Mouse (Mus musculus): ENCODE measurements at regions not wholly inside any gene's neighbourhood (a gene's known extent, or its start where the extent isn't known, plus 50 kb on each side); places are given as distances from the start of the nearest gene placed in this dataset.

DNA sequence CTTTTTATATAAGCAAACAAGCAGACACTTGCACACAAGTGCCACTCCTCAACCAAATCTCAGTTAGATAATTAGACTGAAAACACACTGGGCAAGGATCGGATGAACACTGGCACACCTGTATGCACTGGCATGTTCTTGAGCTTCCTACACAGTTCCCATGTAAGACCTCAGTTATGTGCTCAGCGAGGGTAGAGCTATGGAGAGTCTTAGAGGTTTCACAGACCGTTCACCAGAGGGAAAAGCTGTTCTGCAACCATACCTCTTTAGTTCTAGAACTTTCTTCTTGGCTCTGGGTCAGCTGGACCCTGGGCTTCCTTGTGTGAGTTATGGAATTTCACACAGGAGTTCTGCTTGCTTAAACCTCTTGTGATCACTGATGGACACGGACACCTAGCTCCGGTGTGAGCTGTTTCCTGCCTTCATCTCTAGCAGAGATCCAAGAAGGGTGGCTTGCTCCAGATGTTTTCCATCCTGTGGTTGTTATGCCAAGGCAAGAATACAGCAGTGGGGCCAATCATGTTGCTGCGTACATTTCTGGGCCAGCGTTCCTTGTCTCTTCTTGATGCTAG is 88.8 kb downstream of the Aldh8a1 start:
- peaks cover 7% of the 10 kb centered on the region for H3K4me1 ChIP-seq
- H3K27ac ChIP-seq (replicated peaks), result no peak overlapping the region
- peaks cover 45% of the 10 kb centered on the region for H3K27me3 ChIP-seq (ENCODE audit: low read depth, poor library complexity, severe bottlenecking)
- H3K9me3 ChIP-seq (replicated peaks), result no peaks in the 10 kb centered on the region
- no peak for DNase-seq (ENCODE audit: low spot score)
- H3K36me3 ChIP-seq, result no peaks in the 10 kb centered on the region
- 69% methylated on average over 7 of the region's 7 CpGs for WGBS
- H3K4me3 ChIP-seq, result no peak overlapping the region

DNA sequence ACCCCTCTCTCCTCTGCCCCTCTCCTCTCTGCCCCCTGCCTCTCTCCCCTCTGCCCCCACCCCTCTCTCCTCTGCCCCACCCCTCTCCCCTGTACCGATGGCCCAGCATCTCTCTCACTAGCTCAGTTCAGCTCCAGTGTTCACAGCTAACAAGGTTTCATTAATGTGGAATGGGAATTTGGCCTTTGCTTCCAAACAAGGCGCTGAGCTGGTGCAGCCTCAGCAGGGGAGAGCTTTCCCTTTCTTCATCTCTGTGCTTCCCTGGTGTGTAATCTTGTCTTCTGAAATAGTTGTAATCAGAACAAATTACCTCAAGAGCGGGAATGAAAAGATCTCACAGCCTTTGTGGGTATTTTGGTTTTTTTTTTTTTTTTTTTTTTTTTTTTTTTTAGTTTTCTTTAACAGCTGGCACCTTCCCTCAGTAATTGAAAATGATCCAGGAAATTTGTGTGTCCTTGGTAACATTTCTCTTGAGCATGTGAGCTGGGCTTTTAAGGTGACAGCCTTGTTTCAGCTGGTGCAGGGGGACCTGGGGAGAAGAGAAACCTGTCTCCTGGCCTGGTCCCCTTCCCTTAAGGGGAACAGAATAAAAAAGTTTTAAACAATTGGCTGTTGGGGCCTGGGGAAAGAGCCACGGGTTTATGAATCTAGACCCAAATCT is 90.5 kb downstream of the Aldh8a1 start:
- Histone ChIP-seq H3K27me3 (ENCODE audit: low read depth, poor library complexity, severe bottlenecking) (peaks cover 46% of the 10 kb centered on the region), H3K27ac (replicated peaks) (no peak overlapping the region)

DNA sequence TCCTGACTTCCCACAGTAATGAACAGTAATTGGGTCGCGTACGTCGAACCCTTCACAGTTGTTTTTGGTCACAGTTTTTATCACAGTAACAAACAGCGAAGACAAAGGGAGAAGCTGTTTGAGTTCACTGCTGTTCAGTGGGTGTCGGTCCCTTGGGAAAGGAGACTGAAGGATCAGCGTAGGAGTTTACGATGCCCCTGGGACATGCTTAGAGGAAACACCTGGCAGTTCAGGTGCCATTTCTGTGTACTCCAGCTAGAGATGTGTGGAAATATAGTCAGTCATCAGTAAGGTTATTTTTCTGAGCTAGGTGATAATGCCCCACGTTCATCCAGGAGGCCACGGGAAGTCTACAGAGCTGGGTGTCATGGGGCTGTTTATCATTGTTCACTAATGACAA is 91.3 kb downstream of the Aldh8a1 start:
- DNase-seq (ENCODE audit: low spot score), result no peak
- 82% methylated on average over 10 of the region's 10 CpGs for WGBS
- Histone ChIP-seq H3K4me3 (no peak overlapping the region), H3K4me1 (peaks cover 7% of the 10 kb centered on the region), H3K36me3 (no peaks in the 10 kb centered on the region), H3K27ac (replicated peaks) (no peak overlapping the region), H3K9me3 (replicated peaks) (no peaks in the 10 kb centered on the region), H3K27me3 (ENCODE audit: low read depth, poor library complexity, severe bottlenecking) (peaks cover 46% of the 10 kb centered on the region)

More for the DNA sequence above, 90.5 kb downstream of the Aldh8a1 start:
- 8% methylated on average over 4 of the region's 4 CpGs for WGBS
- peaks cover 7% of the 10 kb centered on the region for H3K4me1 ChIP-seq
- no peaks in the 10 kb centered on the region for H3K9me3 ChIP-seq (replicated peaks)
- H3K4me3 ChIP-seq, result no peak overlapping the region
- DNase-seq (ENCODE audit: low spot score), result peak; percentile 23
- no peaks in the 10 kb centered on the region for H3K36me3 ChIP-seq

DNA sequence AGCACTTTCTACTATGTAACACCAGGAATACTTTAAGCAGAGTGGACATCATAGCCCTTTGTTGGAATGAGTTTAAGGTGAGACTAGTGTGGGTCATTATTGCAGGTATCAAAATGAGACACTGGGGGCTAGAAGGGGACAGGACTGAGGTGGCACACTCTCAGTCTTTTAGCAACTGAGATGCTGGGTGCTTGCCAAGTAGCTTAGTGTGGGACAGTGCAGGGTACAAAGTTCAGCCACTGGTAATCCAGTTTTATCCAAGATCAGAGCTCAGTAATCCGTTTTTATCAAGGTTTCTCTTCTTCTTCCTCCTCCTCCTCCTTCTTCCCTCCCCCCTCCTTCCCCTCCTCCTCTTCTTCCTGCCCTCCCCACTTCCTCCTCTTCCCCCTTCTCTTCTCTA is 92.9 kb downstream of the Aldh8a1 start:
- no peak overlapping the region for H3K27ac ChIP-seq (replicated peaks)
- H3K4me1 ChIP-seq, result peaks cover 7% of the 10 kb centered on the region
- H3K36me3 ChIP-seq, result no peaks in the 10 kb centered on the region
- peaks cover 36% of the 10 kb centered on the region for H3K27me3 ChIP-seq (ENCODE audit: low read depth, poor library complexity, severe bottlenecking)
- no peak for DNase-seq (ENCODE audit: low spot score)
- H3K4me3 ChIP-seq, result no peak overlapping the region
- H3K9me3 ChIP-seq (replicated peaks), result no peaks in the 10 kb centered on the region
- WGBS, result 25% methylated on average over 1 of the region's 1 CpGs

DNA sequence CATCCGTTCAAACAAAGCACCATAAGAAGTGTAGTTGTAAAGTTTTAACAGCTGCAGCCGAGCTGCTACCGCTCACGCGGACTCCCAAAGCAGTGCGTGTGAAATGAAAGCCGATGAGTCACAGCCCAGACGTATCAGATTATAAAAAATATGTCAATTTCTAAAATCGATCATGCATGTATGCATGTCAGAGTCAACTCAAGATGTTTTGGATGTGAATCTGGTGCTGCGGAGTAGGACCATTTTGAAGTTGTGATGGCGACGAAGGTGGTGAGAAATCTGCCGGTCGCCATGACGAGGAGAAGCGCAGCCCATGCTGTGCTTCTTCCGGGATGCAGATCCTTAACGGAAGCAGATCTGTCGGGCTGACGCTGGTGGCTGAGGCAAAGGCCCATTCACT is 93.5 kb downstream of the Aldh8a1 start:
- Histone ChIP-seq H3K4me3 (no peak overlapping the region), H3K27ac (replicated peaks) (no peak overlapping the region), H3K9me3 (replicated peaks) (no peaks in the 10 kb centered on the region), H3K36me3 (no peaks in the 10 kb centered on the region), H3K27me3 (ENCODE audit: low read depth, poor library complexity, severe bottlenecking) (peaks cover 36% of the 10 kb centered on the region), H3K4me1 (peaks cover 7% of the 10 kb centered on the region)
- WGBS, result 86% methylated on average over 20 of the region's 20 CpGs
- no peak for DNase-seq (ENCODE audit: low spot score)

DNA sequence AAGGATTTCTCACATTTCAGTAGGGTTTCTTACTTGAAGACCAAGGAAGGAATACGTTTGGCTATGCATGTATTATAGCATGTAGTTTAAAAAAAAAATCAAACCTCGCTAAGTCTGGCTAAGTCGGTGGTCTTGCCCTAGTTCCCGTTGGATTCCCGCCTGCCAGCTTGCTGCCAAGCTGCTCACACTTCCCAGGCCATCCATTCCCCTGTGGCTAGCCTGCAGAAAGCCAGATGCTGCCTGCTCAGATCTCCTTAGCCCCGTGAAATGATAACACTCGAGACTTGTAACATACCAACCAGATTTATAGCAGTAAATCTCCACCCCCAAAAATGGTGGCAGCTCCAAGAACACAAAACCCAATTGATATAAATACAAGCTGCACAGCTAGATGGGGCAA is 97.2 kb downstream of the Aldh8a1 start:
- WGBS, result 85% methylated on average over 7 of the region's 7 CpGs
- H3K27me3 ChIP-seq (ENCODE audit: low read depth, poor library complexity, severe bottlenecking), result peaks cover 16% of the 10 kb centered on the region
- H3K4me3 ChIP-seq, result no peak overlapping the region
- no peak for DNase-seq (ENCODE audit: low spot score)
- no peaks in the 10 kb centered on the region for H3K4me1 ChIP-seq
- H3K9me3 ChIP-seq (replicated peaks), result no peaks in the 10 kb centered on the region
- H3K36me3 ChIP-seq, result no peaks in the 10 kb centered on the region
- no peak overlapping the region for H3K27ac ChIP-seq (replicated peaks)

DNA sequence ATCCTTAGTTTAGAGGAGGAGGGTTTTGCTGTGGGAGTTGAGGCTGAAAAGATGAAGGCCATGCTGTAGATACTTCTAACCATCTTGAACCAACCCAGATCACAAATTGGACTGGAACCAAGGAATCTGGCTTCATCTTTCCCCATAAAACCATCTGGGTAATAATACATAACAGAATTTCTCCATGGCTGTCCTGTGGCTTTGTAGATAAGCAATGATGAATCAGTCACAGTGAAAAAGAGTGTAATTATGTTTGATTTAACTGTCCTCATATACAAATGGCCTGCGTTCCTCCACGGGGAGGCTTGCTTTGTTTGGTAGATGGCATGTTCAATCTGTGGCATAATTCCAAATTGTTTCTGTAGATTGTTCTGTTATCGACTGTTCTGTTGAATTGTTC is 100.9 kb downstream of the Aldh8a1 start:
- whole genome bisulfite sequencing, result 96% methylated on average over 3 of the region's 3 CpGs
- peaks cover 5% of the 10 kb centered on the region; the same call in 1 of the 2 replicates for H3K4me1 ChIP-seq

DNA sequence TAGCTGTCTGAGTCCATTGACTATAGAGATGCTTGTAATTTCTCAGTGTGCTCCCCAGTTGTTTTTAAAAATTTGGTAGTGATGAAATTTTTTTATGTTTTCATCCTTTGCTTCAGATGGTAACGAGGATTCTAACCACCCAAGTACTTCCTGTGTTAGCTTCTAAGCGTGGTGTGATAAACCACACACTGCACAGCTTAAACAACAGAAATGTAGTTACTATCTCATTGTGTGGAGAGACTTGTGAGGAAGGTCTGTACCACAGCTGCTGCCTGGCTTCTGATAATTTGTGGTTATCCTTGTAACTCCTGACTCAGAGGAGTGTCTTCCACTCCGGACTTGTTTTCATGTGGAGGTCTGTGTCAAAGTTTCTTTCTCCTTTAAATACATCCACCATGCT is 102.3 kb downstream of the Aldh8a1 start:
- H3K9me3 ChIP-seq (replicated peaks), result no peaks in the 10 kb centered on the region; the same call in 1 of the 2 replicates
- H3K36me3 ChIP-seq, result no peaks in the 10 kb centered on the region
- H3K27me3 ChIP-seq (ENCODE audit: low read depth, poor library complexity, severe bottlenecking), result no peaks in the 10 kb centered on the region
- no peak for DNase-seq (ENCODE audit: low spot score)
- no peak overlapping the region for H3K27ac ChIP-seq (replicated peaks)
- peaks cover 5% of the 10 kb centered on the region; the same call in 1 of the 2 replicates for H3K4me1 ChIP-seq
- H3K4me3 ChIP-seq, result no peak overlapping the region
- 86% methylated on average over 3 of the region's 3 CpGs for WGBS

More for the DNA sequence above, 100.9 kb downstream of the Aldh8a1 start:
- DNase-seq (ENCODE audit: low spot score), result no peak
- no peaks in the 10 kb centered on the region for H3K36me3 ChIP-seq
- no peak overlapping the region for H3K4me3 ChIP-seq
- H3K27ac ChIP-seq (replicated peaks), result no peak overlapping the region
- no peaks in the 10 kb centered on the region for H3K27me3 ChIP-seq (ENCODE audit: low read depth, poor library complexity, severe bottlenecking)
- no peaks in the 10 kb centered on the region; the same call in 1 of the 2 replicates for H3K9me3 ChIP-seq (replicated peaks)

DNA sequence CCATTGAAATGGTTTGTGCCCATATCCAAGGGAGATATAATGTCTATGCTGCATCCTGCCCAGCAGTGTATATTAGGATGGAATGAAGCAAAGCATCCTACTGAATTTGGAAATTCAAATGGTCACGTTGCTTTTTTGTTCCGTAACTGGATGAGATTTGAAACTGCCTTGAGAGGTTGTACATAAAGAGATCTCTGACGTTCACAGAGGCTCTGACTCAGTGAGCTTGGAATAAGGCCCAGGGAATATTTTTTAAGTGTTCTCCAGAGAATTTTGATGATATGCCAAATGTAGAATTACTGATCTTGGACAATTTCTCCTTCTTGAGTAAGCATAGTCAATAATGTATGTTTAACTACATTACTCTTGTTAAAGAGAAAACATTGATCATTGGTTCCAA is 104.2 kb downstream of the Aldh8a1 start:
- Histone ChIP-seq H3K9me3 (replicated peaks) (no peaks in the 10 kb centered on the region; the same call in 1 of the 2 replicates), H3K27me3 (ENCODE audit: low read depth, poor library complexity, severe bottlenecking) (no peaks in the 10 kb centered on the region), H3K4me3 (no peak overlapping the region), H3K36me3 (no peaks in the 10 kb centered on the region), H3K4me1 (peaks cover 5% of the 10 kb centered on the region; the same call in 1 of the 2 replicates), H3K27ac (replicated peaks) (no peak overlapping the region)
- no peak for DNase-seq (ENCODE audit: low spot score)
- WGBS, result 93% methylated on average over 3 of the region's 3 CpGs

DNA sequence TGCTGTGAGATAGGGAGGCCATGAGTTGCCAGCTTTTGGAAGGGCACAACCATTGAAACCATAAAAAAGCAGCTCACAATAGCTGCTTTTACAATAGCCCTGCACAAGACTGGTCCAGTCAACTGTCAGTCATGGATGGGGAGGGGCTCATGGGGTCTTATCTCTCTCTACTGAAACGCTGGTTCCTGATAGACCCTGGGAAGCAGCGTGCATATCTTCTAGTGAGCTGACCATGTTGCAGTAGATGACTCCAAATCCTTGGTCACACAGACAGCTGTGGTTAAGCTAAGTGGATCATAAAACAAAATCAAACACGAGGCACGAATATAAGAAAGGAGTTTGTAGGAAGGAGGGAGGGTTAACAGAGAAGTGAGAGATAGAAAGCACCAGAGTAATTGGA is 105.0 kb downstream of the Aldh8a1 start:
- H3K27me3 ChIP-seq (ENCODE audit: low read depth, poor library complexity, severe bottlenecking), result no peaks in the 10 kb centered on the region
- H3K4me3 ChIP-seq, result no peak overlapping the region
- H3K4me1 ChIP-seq, result peaks cover 5% of the 10 kb centered on the region; the same call in 1 of the 2 replicates
- H3K9me3 ChIP-seq (replicated peaks), result no peaks in the 10 kb centered on the region; the same call in 1 of the 2 replicates
- no peak overlapping the region for H3K27ac ChIP-seq (replicated peaks)
- 76% methylated on average over 4 of the region's 4 CpGs for WGBS
- peak; percentile 26 for DNase-seq (ENCODE audit: low spot score)
- H3K36me3 ChIP-seq, result no peaks in the 10 kb centered on the region

DNA sequence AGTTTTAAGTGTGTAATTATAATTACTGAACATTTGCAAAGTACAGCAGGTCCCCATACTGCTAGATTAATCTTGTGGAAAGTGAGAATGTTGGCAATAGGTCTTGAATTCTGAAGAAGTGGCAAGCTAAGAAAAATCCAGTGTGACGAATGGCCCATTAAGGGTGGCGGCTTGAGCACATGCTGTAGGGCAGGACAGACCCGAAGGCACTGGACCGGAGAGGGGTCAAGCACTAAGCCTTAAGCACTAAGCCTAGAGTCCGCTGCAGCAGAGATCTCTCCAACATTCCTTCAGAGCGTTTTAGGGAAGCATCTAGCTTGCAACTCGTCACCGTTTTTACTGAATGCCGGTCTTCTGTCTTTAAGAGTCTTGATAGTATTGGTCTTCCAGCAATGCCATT is 105.6 kb downstream of the Aldh8a1 start:
- no peaks in the 10 kb centered on the region; the same call in 1 of the 2 replicates for H3K9me3 ChIP-seq (replicated peaks)
- no peaks in the 10 kb centered on the region for H3K36me3 ChIP-seq
- WGBS, result 66% methylated on average over 9 of the region's 9 CpGs
- no peak overlapping the region for H3K27ac ChIP-seq (replicated peaks)
- peaks cover 5% of the 10 kb centered on the region; the same call in 1 of the 2 replicates for H3K4me1 ChIP-seq
- DNase-seq (ENCODE audit: low spot score), result no peak
- no peaks in the 10 kb centered on the region for H3K27me3 ChIP-seq (ENCODE audit: low read depth, poor library complexity, severe bottlenecking)
- no peak overlapping the region for H3K4me3 ChIP-seq

DNA sequence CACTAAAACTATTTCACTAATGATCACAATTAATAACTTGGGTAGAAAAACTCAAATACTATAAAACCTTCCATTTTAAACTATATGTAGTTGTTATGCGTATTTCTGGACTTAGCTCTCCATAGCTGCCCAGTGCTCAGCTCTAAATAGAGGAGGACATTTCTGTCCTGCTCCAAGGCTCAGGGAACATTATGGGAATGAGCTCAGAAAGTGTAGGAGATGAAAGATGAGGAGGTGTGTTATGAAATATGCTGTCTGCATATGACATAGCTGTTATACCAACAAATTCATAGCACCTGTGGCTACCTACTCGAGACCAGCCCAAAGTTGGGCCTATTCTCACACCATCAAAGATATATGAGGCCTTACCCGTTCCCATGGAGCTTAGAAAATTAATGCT is 106.3 kb downstream of the Aldh8a1 start:
- H3K9me3 ChIP-seq (replicated peaks), result no peaks in the 10 kb centered on the region; the same call in 1 of the 2 replicates
- 81% methylated on average over 3 of the region's 3 CpGs for WGBS
- no peaks in the 10 kb centered on the region for H3K36me3 ChIP-seq
- H3K4me1 ChIP-seq, result peaks cover 5% of the 10 kb centered on the region; the same call in 1 of the 2 replicates
- H3K27me3 ChIP-seq (ENCODE audit: low read depth, poor library complexity, severe bottlenecking), result no peaks in the 10 kb centered on the region
- no peak overlapping the region for H3K4me3 ChIP-seq
- no peak for DNase-seq (ENCODE audit: low spot score)
- H3K27ac ChIP-seq (replicated peaks), result no peak overlapping the region

DNA sequence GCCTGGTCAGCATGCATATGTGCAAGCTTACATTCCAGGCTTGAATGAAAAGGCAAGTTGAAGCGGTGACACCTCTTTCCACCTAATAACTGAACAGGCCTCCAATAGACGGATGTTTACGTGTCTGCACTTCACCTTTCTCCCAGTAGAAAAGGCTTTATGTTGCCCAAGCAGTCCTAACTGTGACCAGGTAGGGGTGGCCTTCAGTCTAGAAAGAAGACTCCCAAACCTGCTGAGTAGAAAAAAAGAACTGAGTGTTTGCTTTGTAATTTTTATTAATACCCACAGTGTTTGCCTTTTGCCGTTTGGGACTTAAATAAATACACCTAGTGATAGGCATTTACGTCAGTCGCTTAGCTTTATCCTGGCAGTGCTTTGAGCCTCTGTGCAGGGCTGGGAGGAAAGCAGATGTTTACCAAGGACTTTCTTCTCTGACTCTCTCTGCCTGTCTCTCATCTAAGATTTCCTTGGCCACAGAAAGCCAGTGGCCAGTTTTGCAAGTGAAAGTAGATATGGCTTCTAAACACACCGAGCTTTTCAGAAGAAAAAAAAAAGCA is 104.5 kb upstream of the 1700020N01Rik start:
- Histone ChIP-seq H3K4me3 (no peak overlapping the region), H3K4me1 (peaks cover 11% of the 10 kb centered on the region), H3K36me3 (no peaks in the 10 kb centered on the region), H3K27me3 (ENCODE audit: low read depth, poor library complexity, severe bottlenecking) (peaks cover 6% of the 10 kb centered on the region; the same call in 1 of the 2 replicates), H3K27ac (replicated peaks) (no peak overlapping the region), H3K9me3 (replicated peaks) (no peaks in the 10 kb centered on the region)
- DNase-seq (ENCODE audit: low spot score), result no peak
- WGBS, result 92% methylated on average over 7 of the region's 7 CpGs
